Mouse (Mus musculus) ES-Bruce4 (cell line): ENCODE measurements at regions not wholly inside any gene's neighbourhood (a gene's known extent, or its start where the extent isn't known, plus 50 kb on each side); places are given as distances from the start of the nearest gene placed in this dataset.

Experiments used
- H3K27ac ChIP-seq: 2 replicates; pipeline ENCODE4 v1.5.1; 2012; ENCODE audit warnings: low read length, inconsistent platforms; ENCODE audit not compliant: insufficient read depth
- H3K27me3 ChIP-seq: 2 replicates; pipeline ENCODE4 v1.6.1; 2012; ENCODE audit warnings: mild to moderate bottlenecking, low read length, inconsistent platforms; ENCODE audit not compliant: control insufficient read depth, poor library complexity, insufficient read depth, severe bottlenecking
- H3K36me3 ChIP-seq: 2 replicates; pipeline ENCODE4 v1.6.1; 2012; ENCODE audit warnings: inconsistent platforms, mild to moderate bottlenecking, low read length, moderate library complexity; ENCODE audit not compliant: control insufficient read depth, poor library complexity, insufficient read depth, severe bottlenecking
- H3K4me1 ChIP-seq: one replicate; pipeline ENCODE4 v1.8.1; 2011; ENCODE audit warnings: low read length; ENCODE audit not compliant: control insufficient read depth, insufficient read depth
- H3K4me3 ChIP-seq: 2 replicates; pipeline ENCODE4 v1.5.1; 2011; ENCODE audit warnings: low read depth, mild to moderate bottlenecking, low read length
- H3K9ac ChIP-seq: 2 replicates; pipeline ENCODE4 v1.6.1; 2012; ENCODE audit warnings: low read depth, mild to moderate bottlenecking, inconsistent platforms; ENCODE audit not compliant: poor library complexity, severe bottlenecking
- H3K9me3 ChIP-seq: replicated peaks from 2 replicates; pipeline ENCODE4 v1.6.1; 2012; ENCODE audit warnings: mild to moderate bottlenecking, low read length, inconsistent platforms; ENCODE audit not compliant: control insufficient read depth, poor library complexity, insufficient read depth, severe bottlenecking
- CTCF ChIP-seq: IDR thresholded peaks from one replicate; pipeline ENCODE4 v1.8.1; 2011; ENCODE audit warnings: low read depth, low read length
- EP300 ChIP-seq: IDR thresholded peaks from 2 replicates; pipeline ENCODE4 v1.6.1; 2011; ENCODE audit warnings: low read depth, low read length; ENCODE audit not compliant: insufficient read depth
- POLR2A ChIP-seq: IDR thresholded peaks from one replicate; pipeline ENCODE4 v1.8.1; 2011; ENCODE audit warnings: low read length; ENCODE audit not compliant: insufficient read depth

DNA sequence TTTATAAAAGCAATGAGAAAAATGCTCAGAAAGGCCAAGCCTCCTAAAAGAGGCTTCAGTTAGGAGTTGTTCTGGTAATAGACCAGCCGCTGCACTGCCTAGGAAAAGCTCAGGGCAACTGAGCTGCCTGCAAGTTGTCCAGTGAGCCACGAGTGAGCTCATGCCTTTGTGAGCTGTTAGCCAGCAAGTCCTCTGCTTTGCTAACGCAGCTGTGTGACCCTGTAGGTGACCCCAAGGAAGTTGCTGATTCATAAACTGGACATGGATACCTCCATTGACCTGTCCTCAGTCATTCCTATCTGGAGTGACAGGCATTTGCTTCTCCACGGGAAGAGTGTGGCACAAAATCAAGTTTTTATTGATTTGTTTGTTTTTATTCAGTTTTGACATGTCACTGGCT lies 748.2 kb downstream of the Tpm3-rs7 start:
- H3K4me3 ChIP-seq: no peak overlapping the region
- H3K27ac ChIP-seq: no peak overlapping the region
- no peaks in the 10 kb centered on the region; the same call in 1 of the 2 replicates for H3K27me3 ChIP-seq
- no peaks in the 10 kb centered on the region for H3K36me3 ChIP-seq
- no peak for TF ChIP-seq POLR2A
- no peak for TF ChIP-seq EP300
- TF ChIP-seq CTCF: no peak
- H3K9ac ChIP-seq: no peak overlapping the region
- H3K9me3 ChIP-seq: no peaks in the 10 kb centered on the region
- no peaks in the 10 kb centered on the region for H3K4me1 ChIP-seq

DNA sequence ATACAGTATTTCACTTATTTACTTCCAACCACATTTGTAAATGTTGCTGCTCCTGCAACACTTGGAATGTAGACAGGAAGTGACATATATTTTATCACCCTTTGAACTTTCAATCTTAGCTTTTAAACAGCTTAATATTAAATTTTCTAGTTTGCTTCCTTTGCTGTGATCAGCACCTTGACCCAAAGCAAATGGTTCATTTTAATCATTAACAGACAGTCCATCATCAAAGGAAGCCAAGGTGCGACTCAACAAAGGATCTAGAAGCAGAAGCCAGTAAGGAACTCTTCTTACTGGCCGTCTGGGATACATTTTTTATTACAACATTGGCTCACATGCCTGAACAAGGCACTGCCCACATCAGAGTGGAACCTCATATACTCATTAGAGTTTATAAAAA lies 758.8 kb downstream of the Tpm3-rs7 start:
- Histone ChIP-seq H3K27me3 (no peaks in the 10 kb centered on the region), H3K4me1 (no peaks in the 10 kb centered on the region), H3K9ac (no peak overlapping the region), H3K9me3 (no peaks in the 10 kb centered on the region), H3K36me3 (no peaks in the 10 kb centered on the region), H3K4me3 (no peak overlapping the region), H3K27ac (no peak overlapping the region)
- TF ChIP-seq POLR2A (no peak), CTCF (no peak), EP300 (no peak)

DNA sequence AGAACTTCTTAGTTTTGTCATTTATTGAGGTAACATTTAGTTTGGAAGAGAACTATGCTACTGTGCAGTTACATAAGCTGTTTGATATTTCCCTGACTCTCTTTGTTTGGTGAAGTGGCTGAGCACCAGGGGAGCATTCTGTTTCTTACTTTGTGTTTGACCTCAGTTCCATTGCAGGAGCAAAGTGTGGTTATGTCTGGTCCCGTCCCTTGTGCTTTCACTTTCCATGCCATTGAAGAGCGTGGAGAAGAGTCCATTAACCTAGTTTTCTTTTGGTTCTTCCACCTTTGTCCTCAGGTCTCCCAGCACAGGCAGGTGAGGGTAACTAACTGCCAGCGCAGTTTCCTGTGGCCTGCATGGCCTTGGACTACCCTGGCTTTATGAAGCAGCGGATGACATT lies 759.6 kb downstream of the Tpm3-rs7 start:
- Histone ChIP-seq H3K27me3 (no peaks in the 10 kb centered on the region), H3K9me3 (no peaks in the 10 kb centered on the region), H3K4me1 (no peaks in the 10 kb centered on the region), H3K36me3 (no peaks in the 10 kb centered on the region), H3K27ac (no peak overlapping the region), H3K9ac (no peak overlapping the region), H3K4me3 (no peak overlapping the region)
- TF ChIP-seq POLR2A (no peak), CTCF (no peak), EP300 (no peak)

- Histone ChIP-seq H3K27ac (peak overlapping the region; percentile 78), H3K36me3 (no peaks in the 10 kb centered on the region), H3K4me3 (no peak overlapping the region), H3K9ac (no peak overlapping the region), H3K4me1 (no peaks in the 10 kb centered on the region), H3K9me3 (peaks cover 7% of the 10 kb centered on the region), H3K27me3 (no peaks in the 10 kb centered on the region)
- TF ChIP-seq CTCF: no peak
- no peak for TF ChIP-seq EP300
- TF ChIP-seq POLR2A: no peak
Observed at GRCm38 (mm10) chr14:114106786-114107185, 792.4 kb downstream of the Tpm3-rs7 start.

DNA sequence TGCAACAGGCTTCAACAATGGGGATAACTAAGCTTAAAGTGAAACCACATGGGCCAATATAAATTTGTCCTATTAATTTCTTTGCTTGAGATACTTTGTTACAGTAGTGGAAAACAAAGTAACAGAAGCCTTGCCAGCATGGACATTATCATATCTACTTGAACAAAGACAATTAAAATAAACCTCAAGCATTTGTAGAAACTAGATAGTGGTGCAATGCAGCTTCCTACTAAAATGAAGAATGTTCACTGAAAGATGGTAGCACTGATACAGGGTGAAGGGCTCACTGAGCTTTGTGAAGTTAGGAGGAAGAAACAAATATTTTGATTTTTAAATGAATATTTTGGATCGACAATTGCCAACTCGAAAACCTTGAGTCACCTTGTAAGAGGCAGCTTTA lies 814.1 kb downstream of the Tpm3-rs7 start:
- Histone ChIP-seq H3K36me3 (no peaks in the 10 kb centered on the region), H3K4me1 (no peaks in the 10 kb centered on the region), H3K27ac (no peak overlapping the region), H3K4me3 (no peak overlapping the region), H3K9ac (no peak overlapping the region), H3K9me3 (no peaks in the 10 kb centered on the region), H3K27me3 (no peaks in the 10 kb centered on the region)
- no peak for TF ChIP-seq EP300
- no peak for TF ChIP-seq POLR2A
- TF ChIP-seq CTCF: no peak

DNA sequence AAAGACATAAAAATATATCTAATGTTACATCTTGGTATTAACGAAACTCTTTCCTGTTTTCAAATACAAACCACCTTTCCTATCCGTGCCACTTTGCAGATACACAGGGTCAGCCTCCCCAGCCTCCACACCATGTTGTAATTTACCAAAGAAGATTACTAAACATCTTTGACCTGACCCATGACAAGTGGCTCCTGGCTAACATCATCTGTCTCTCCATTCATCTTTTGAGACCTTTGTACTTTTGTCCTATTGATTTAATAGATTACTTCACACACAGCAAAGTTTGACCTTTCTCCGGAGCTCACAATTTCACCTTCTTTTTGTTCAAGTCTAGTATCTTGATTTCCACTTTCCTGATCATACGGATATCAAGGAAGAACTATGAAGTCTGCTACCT lies 851.6 kb downstream of the Tpm3-rs7 start:
- Histone ChIP-seq H3K9me3 (no peaks in the 10 kb centered on the region), H3K27me3 (no peaks in the 10 kb centered on the region), H3K4me3 (no peak overlapping the region), H3K4me1 (no peaks in the 10 kb centered on the region), H3K9ac (no peak overlapping the region), H3K27ac (no peak overlapping the region), H3K36me3 (no peaks in the 10 kb centered on the region)
- no peak for TF ChIP-seq CTCF
- TF ChIP-seq EP300: no peak
- no peak for TF ChIP-seq POLR2A
